Mouse (Mus musculus): ENCODE results near the gene Odf3.

Gene Odf3

DNA sequence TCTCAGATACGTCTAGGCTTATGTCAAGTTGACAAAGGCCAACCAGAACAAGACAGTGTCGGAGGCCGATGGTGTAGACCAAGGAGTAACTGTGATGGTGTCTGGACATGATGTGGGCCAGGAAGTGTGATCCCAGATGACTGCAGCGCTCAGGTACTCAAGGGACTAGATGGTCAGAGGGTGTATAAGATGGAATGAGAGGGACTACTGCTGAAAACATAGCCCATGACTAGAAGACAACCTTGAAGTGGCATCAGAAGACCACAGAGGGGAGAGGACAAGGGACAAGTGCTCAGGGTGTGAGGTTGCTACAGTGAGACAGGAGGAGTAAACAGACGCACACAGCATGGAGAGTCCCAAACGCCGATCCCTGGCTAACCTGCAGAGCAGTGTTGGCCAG lies 3.8 kb upstream of the Odf3 start:
- no peak for DNase-seq (ENCODE audit: low spot score in 2 of 2)

DNA sequence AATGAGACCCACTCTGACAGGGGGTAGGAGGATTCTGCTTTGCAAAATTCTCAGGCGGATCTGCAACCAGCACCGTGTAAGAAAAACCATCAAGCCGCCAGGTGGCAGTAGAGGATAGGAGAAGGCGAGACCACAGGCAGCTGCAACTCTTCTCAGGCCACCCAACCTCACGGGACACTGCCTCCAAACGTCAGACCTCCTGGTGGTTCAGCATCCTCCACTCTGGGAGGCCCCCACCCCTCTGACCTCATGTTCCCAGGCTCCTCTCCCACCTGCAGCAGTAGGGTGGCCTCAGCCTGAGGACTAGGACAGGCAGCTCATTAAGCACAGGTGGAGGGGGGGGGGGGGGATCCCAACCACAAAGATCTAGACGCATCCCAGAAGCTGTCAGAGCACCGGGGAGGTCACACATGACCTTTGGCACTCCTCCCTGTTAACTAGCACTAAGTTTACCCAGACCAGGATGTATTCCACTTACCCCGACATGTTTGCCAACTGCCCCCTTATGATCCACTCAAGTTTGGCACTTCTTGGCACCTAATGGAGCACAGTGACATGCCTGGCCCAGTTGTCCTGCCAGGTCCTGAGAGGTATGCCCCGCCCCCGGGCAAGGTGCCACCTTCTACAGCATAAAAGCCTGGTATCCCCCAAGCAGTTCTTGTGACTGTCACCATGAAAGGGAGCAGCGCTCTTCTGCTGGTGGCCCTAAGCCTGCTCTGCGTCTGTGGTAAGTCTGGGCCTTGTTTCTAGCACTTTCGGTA lies 2.5 kb upstream of the Odf3 start, which contains the start of gene Scgb1c1:
TSS of gene Scgb1c1 (plus strand) at position 643 of the 761 bp plus-strand sequence.
- DNase-seq (ENCODE audit: low spot score in 2 of 2) = peak; percentile 81 to 97

- DNase-seq (ENCODE audit: low spot score in 2 of 2) = no peak
Observed at GRCm38 (mm10) chr7:140845683-140846082, 1.9 kb upstream of the Odf3 start.

- DNase-seq (ENCODE audit: low spot score in 2 of 2) = no peak
Observed at GRCm38 (mm10) chr7:140846676-140847075, 929 bp upstream of the Odf3 start.

DNA sequence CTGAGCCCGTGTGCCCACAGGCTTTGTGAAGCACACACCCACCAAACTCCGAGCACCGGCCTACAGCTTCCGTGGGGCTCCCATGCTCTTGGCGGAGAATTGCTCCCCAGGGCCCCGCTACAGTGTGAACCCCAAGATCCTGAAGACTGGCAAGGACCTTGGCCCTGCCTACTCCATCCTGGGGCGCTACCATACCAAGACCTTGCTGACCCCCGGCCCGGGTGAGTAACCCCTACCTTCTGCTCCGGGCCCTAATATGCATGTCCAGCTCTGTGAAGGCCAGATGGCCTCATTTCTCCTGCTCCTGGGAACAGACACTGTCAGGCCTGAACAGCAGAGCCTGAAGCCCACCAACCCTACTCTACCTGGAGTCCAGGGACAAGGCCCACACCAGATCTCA lies 986 bp downstream of the Odf3 start:
- DNase-seq (ENCODE audit: low spot score in 2 of 2) = no peak

DNA sequence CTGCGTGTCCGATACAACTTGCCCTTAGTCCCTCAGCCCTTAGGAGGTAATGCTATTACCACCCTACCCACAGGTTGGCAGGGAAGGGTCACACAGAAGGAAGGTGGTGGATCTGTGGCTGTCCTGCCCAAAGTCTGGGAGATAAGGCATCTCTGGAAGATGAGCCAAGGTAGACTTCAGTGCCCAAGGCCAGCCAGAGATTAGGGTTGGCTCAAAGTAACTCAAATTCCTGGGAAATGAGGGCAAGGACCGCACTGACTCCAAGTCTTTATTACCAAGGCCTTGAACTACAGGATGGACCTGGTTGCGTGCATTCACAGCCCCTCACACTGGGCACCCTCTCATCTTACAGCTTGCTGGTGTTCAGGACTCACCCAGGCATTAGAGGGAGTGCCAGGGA lies 4.3 kb downstream of the Odf3 start:
- DNase-seq (ENCODE audit: low spot score in 2 of 2) = no peak

DNA sequence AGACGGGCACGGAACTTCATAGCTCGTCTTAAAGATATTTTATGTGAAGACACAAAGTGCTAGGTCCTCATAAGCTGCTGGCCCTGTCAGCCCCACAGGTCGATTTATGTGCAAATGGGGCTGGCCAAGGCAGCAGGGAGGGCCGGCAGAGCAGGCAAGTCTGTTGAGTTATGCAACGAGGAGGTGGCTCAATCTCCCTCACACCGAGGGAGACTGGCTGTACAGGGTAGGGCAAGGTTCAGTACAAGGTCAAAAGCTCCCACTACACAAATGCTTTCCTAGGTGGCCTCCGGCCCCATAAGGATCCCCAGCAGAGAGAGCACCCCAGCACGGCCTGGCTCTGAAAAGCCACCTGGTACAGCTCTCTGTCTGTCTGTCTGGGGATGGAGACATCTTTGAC lies 5.8 kb downstream of the Odf3 start:
- no peak for DNase-seq (ENCODE audit: low spot score in 2 of 2)

- DNase-seq (ENCODE audit: low spot score in 2 of 2) = no peak
Observed at GRCm38 (mm10) chr7:140854483-140854882, 6.9 kb downstream of the Odf3 start.

DNA sequence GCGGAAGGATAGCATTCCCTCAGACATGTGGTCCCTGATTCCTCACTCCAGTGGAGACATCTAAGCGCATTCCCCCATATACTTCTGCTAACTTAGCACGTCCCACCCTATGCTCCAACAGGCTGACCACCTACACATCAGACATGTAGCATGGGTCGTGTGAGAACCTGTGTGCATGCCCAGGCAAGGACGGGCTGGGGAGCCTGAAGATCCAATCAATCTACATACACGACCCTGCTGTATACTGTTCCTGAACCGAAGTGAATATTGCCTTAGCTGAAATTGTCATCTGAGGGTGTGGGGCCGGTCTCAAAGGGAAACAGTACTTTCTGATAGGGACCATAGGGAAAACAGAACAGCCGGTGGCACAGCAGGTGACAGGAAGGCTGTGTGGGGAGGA lies 7.6 kb downstream of the Odf3 start:
- DNase-seq (ENCODE audit: low spot score in 2 of 2) = no peak

DNA sequence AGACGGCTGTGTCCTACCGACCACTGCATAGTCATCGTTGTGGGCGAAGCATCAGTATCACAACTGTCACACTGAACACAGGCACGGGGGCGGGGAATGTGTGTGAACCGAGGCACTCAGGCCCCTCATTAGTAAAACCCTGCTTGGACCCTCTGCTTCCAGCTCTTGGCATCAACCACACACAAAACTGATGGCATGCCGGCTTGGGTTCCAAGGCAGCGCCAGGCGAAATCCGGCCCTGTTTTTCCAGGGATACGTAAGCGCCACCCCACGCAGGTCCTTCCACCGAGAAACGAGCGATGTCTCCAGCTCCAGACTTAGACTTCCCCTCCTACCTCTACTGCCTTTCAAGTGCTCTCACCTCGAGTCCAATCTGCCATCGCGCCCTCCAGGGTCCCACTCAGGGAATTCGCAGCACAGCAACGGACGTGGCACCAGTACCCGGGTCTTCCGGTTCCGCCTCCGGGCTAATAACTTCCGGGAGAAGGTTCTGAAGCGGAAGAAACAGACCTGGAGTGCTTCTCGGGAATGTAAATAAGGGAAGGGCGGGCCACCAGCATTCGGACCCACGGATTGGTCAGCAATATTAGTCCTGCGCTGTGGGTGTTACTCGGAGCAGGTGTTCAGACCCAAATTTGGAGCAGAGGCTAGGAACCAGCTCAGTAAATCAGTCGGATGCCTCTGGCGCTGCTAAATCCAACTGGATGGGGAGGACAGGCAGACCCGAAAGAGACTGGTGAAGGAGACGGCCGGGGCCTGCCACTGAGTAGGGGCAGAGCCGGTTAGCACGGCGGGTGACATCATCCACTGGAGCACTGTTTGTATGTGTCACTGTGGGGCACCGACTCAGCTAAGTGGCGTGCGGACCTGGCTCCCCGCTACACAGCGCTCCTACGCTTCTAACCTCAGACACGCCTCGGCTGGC lies 8.5 kb downstream of the Odf3 start, which contains the start of gene Gm45785:
TSS of gene Gm45785 (minus strand) at position 472 of the 925 bp plus-strand sequence.
- DNase-seq (ENCODE audit: low spot score in 2 of 2) = peak; percentile 80 to 81

DNA sequence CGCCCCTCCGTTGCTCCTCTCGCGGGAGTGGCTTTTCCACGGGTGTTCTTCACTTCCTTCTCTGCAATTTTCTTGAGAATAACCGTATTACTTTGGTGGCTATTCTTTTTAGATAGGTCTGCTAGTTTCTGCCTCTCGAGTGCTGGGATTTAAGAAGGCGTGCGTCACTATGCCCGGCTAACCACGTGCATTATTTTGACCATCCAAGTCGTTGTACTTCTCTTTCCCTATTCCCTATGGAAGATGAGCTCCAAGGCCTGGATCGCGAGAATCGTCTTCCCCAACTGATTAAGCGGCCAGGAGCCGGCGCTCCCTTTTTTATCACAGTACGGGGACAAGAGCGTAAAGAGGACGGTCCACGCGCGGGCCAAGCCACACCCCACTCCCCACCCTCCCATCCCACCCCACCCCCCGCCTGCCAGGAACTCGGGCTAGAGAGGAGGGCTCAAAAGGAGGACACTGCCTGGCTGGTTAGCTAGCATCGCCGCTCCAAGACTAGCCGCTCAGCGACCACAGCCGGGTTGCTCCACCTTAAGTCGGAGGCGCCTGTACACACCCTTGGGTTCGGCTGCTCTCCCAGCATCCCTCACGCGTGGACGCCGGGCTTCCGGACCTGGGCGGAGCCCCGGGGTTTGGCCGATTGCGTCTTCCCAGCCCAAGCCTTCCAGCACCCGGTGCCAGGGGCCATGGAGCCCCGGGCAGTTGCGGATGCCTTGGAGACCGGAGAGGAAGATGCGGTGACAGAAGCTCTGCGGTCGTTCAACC lies 9.4 kb downstream of the Odf3 start, which contains the start of gene Ric8a:
TSS of gene Ric8a (plus strand) at position 173 of the 765 bp plus-strand sequence.
- peak; percentile 87 to 89 for DNase-seq (ENCODE audit: low spot score in 2 of 2)

DNA sequence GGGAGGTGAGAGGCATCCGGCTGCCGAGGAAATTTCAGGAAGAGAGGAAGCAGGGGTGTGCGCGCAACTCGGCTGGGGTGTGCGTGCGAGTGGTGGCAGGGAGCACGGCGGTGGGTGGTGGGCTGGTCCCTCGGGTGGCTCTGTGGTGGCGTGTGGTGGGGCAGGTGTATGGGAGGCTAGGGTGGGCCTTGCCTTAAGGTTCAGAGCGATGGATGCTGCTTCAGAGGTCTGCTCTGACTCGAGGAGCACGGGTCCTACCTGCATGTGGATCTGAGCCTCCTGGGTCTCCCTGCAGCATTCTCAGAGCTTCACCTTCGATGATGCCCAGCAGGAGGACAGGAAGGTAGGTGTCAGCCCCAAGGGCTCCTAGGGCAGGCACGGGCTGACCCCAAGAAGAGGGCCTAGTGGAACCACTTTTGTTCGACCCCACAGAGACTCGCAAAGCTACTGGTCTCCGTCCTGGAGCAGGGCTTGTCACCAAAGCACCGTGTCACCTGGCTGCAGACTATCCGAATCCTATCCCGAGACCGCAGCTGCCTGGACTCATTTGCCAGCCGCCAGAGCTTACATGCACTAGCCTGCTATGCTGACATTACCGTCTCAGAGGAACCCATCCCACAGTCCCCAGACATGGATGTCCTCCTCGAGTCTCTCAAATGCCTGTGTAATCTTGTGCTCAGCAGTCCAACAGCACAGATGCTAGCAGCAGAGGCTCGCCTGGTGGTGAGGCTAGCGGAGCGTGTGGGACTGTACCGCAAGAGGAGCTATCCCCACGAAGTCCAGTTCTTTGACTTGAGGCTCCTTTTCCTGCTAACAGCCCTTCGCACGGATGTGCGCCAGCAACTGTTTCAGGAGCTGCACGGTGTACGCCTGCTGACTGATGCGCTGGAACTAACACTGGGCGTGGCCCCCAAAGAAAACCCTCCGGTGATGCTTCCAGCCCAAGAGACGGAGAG lies 10.2 kb downstream of the Odf3 start, which contains the start of gene Bet1l:
TSS of gene Bet1l (minus strand) at position 28 of the 956 bp plus-strand sequence.
- DNase-seq (ENCODE audit: low spot score in 2 of 2) = no peak

- no peak for DNase-seq (ENCODE audit: low spot score in 2 of 2)
Observed at GRCm38 (mm10) chr7:140858746-140859145, 11.1 kb downstream of the Odf3 start.

- DNase-seq (ENCODE audit: low spot score in 2 of 2) = no peak
Observed at GRCm38 (mm10) chr7:140859997-140860396, 12.4 kb downstream of the Odf3 start.

GRCm38 (mm10) chr7:140860728-140861127 lies 13.1 kb downstream of the Odf3 start:
- DNase-seq (ENCODE audit: low spot score in 2 of 2) = no peak

GRCm38 (mm10) chr7:140864761-140865160 lies 17.2 kb downstream of the Odf3 start:
- no peak for DNase-seq (ENCODE audit: low spot score in 2 of 2)

GRCm38 (mm10) chr7:140874224-140874623 lies 26.6 kb downstream of the Odf3 start:
- DNase-seq (ENCODE audit: low spot score in 2 of 2) = no peak

- no peak for DNase-seq (ENCODE audit: low spot score in 2 of 2)
Observed at GRCm38 (mm10) chr7:140877364-140877763, 29.8 kb downstream of the Odf3 start.

DNA sequence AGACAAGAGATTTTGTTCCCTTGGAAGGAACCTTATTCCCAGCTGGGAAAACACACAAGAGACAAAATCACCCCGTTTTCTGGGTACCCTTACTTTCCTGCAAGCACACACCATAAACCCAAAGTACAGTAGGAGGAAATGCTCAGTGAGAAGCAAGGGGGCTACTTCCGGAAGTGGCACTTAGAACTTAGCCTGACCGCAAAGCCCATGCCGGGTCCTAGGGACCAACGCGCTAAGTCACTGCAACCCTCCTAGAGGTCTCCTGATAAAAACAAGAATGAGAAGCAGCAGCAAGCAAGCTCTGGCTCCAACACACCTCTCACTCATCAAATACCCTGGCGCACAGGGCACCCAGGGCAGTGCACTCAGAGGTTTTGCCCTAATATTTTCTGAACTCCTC lies 31.8 kb downstream of the Odf3 start:
- no peak for DNase-seq (ENCODE audit: low spot score in 2 of 2)

- DNase-seq (ENCODE audit: low spot score in 2 of 2) = no peak
Observed at GRCm38 (mm10) chr7:140880419-140880818, 32.8 kb downstream of the Odf3 start.
